Mouse (Mus musculus): ENCODE data around the gene Adamtsl2. TPM values are rescaled to one million over a fixed set of nuclear protein-coding genes. Genes with fewer than 3 reads are reported as not detected.

The Adamtsl2 gene
- 21.2 and 33.4 TPM in 2 replicates for polyA plus RNA-seq (2021; fragmentation: Nextera tagmentation)
- long read RNA-seq, experiment 1, partial matches to known transcripts, result 24 of 31 reads
- long read RNA-seq, experiment 1, other reads (novel, unspliced or antisense), result 6 of 31 reads
- long read RNA-seq, experiment 2, partial matches to known transcripts, result 17 of 21 reads
- long read RNA-seq, experiment 2, other reads (novel, unspliced or antisense), result 3 of 21 reads

GRCm38 (mm10) chr2:27079152-27079584, at the start of gene Adamtsl2:
Gene Adamtsl2, plus strand, starts transcription at chr2:27079379.

GRCm38 (mm10) chr2:27071978-27072377, 7.2 kb upstream of the Adamtsl2 start, which contains the start of gene Mymk:
Gene Mymk, minus strand, starts transcription at chr2:27072179.

GRCm38 (mm10) chr2:27141950-27142693, 62.9 kb downstream of the Adamtsl2 start, which contains the start of gene Fam163b:
Gene Fam163b, minus strand, starts transcription at chr2:27142491.

Other genes with a start within 250 kb of the Adamtsl2 start
- not detected in 2 replicates for gene Abo, start 214.4 kb upstream of the Adamtsl2 start, polyA plus RNA-seq (2021; fragmentation: Nextera tagmentation)
- 6.3 and 7.2 TPM in 2 replicates for gene Surf6, start 176.5 kb upstream of the Adamtsl2 start, polyA plus RNA-seq (2021; fragmentation: Nextera tagmentation)
- 49.3 and 51.7 TPM in 2 replicates for gene Med22, start 168.7 kb upstream of the Adamtsl2 start, polyA plus RNA-seq (2021; fragmentation: Nextera tagmentation)
- gene Rpl7a, start 168.6 kb upstream of the Adamtsl2 start, polyA plus RNA-seq (2021; fragmentation: Nextera tagmentation), result 264 and 364 TPM in 2 replicates
- gene Surf2, start 163.0 kb upstream of the Adamtsl2 start, polyA plus RNA-seq (2021; fragmentation: Nextera tagmentation), result 31.4 and 37.8 TPM in 2 replicates
- gene Surf1, start 162.8 kb upstream of the Adamtsl2 start, polyA plus RNA-seq (2021; fragmentation: Nextera tagmentation), result 146 and 154 TPM in 2 replicates
- gene Surf4, start 145.5 kb upstream of the Adamtsl2 start, polyA plus RNA-seq (2021; fragmentation: Nextera tagmentation), result 57.1 and 82.6 TPM in 2 replicates
- 0.08 and 0.23 TPM in 2 replicates for gene Stkld1, start 145.3 kb upstream of the Adamtsl2 start, polyA plus RNA-seq (2021; fragmentation: Nextera tagmentation)
- 33.9 and 41.7 TPM in 2 replicates for gene Rexo4, start 115.0 kb upstream of the Adamtsl2 start, polyA plus RNA-seq (2021; fragmentation: Nextera tagmentation)
- 7.2 and 7.7 TPM in 2 replicates for gene Adamts13, start 106.0 kb upstream of the Adamtsl2 start, polyA plus RNA-seq (2021; fragmentation: Nextera tagmentation)
- 50.6 and 54.3 TPM in 2 replicates for gene Cacfd1, start 69.5 kb upstream of the Adamtsl2 start, polyA plus RNA-seq (2021; fragmentation: Nextera tagmentation)
- 24.5 and 26.3 TPM in 2 replicates for gene Slc2a6, start 51.4 kb upstream of the Adamtsl2 start, polyA plus RNA-seq (2021; fragmentation: Nextera tagmentation)
- 0.20 and 0.31 TPM in 2 replicates for gene Mymk, start 7.2 kb upstream of the Adamtsl2 start, polyA plus RNA-seq (2021; fragmentation: Nextera tagmentation)
- 69.7 and 105 TPM in 2 replicates for gene Fam163b, start 63.1 kb downstream of the Adamtsl2 start, polyA plus RNA-seq (2021; fragmentation: Nextera tagmentation)
- gene Dbh, start 85.9 kb downstream of the Adamtsl2 start, polyA plus RNA-seq (2021; fragmentation: Nextera tagmentation), result 0.26 and 0.27 TPM in 2 replicates
- 2.7 and 3.6 TPM in 2 replicates for gene Sardh, start 169.0 kb downstream of the Adamtsl2 start, polyA plus RNA-seq (2021; fragmentation: Nextera tagmentation)